Mouse (Mus musculus): ENCODE results near the gene Gria1. TPM values are rescaled to one million over a fixed set of nuclear protein-coding genes. Genes with fewer than 3 reads are reported as not detected.

The Gria1 gene
- polyA plus RNA-seq, 1 experiment from 2014 or later: 1.2 TPM

DNA sequence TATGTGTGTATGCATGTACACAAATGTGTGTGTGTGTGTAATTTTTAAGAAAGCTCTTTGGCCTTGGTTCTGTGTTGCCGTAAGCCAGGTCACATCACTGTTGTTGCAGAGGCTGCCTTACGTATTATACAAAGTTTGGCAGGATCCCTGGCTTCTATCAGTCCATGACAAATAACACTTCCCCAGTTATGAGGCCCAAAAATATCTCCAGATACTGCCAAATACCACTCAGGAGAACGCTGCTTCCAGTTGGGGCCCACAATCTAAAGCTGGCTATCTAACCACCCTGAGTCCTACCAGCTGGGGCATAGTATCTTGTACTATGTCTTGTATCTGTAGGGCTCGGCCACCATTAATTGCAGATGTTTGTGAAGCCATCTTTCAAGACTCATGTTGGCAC, 3.4 kb upstream of the Gria1 start:
- ATAC-seq (replicated peaks; ENCODE audit: insufficient number of reproducible peaks, low FRiP score, low TSS enrichment, low read depth) (no peak), DNase-seq (ENCODE audit: low spot score) (no peak)
- no peak overlapping the region for H3K4me2 ChIP-seq (ENCODE audit: low read depth, low read length)
- no peak overlapping the region for H3K9ac ChIP-seq (replicated peaks; ENCODE audit: low read length)
- H3K9me3 ChIP-seq (replicated peaks; ENCODE audit: control insufficient read depth, low read length): no peaks in the 10 kb centered on the region
- H3K4me1 ChIP-seq (ENCODE audit: control insufficient read depth, insufficient read depth, low read length): no peaks in the 10 kb centered on the region
- WGBS: 83% methylated on average over 4 of the region's 4 CpGs
- no peaks in the 10 kb centered on the region for H3K36me3 ChIP-seq (replicated peaks; ENCODE audit: control insufficient read depth, insufficient read depth, low read depth, low read length)
- H3K27ac ChIP-seq (replicated peaks; ENCODE audit: low read depth, low read length): no peak overlapping the region
- H3K4me3 ChIP-seq (ENCODE audit: low read depth, low read length): no peak overlapping the region
- H3K27me3 ChIP-seq (ENCODE audit: control insufficient read depth, insufficient read depth, low read length): 0 out of 2 replicates have a peak, but pooled peaks cover 2% of the 10 kb centered on the region

DNA sequence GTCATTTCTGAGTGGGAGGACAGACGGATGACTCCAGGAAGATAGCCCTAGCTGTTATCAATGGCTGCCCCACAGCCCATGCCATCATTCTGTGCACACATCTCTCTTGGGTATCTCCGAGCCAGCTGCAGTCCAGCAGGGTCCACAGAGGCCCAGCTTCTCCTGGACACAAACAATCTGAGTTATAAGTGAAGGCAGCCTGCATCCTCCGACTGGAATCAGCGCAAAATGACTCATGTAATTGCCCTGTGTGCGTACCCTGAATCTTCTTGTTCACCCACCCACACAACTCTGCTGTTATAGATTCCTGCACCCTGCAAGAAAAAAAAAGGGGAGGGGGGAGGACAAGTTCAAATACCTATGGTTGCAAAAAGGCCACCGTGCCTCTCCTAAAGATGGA, 576 bp upstream of the Gria1 start:
- H3K9ac ChIP-seq (replicated peaks; ENCODE audit: low read length): no peak overlapping the region
- WGBS: 73% methylated on average over 6 of the region's 6 CpGs
- H3K4me3 ChIP-seq (ENCODE audit: low read depth, low read length): no peak overlapping the region
- ATAC-seq (replicated peaks; ENCODE audit: insufficient number of reproducible peaks, low FRiP score, low TSS enrichment, low read depth): no peak
- 0 out of 2 replicates have a peak, but pooled peaks cover 2% of the 10 kb centered on the region for H3K27me3 ChIP-seq (ENCODE audit: control insufficient read depth, insufficient read depth, low read length)
- DNase-seq (ENCODE audit: low spot score): no peak
- H3K4me1 ChIP-seq (ENCODE audit: control insufficient read depth, insufficient read depth, low read length): no peaks in the 10 kb centered on the region; the same call in 1 of the 2 replicates
- H3K4me2 ChIP-seq (ENCODE audit: low read depth, low read length): no peak overlapping the region
- no peaks in the 10 kb centered on the region for H3K36me3 ChIP-seq (replicated peaks; ENCODE audit: control insufficient read depth, insufficient read depth, low read depth, low read length)
- no peak overlapping the region for H3K27ac ChIP-seq (replicated peaks; ENCODE audit: low read depth, low read length)
- no peaks in the 10 kb centered on the region for H3K9me3 ChIP-seq (replicated peaks; ENCODE audit: control insufficient read depth, low read length)

DNA sequence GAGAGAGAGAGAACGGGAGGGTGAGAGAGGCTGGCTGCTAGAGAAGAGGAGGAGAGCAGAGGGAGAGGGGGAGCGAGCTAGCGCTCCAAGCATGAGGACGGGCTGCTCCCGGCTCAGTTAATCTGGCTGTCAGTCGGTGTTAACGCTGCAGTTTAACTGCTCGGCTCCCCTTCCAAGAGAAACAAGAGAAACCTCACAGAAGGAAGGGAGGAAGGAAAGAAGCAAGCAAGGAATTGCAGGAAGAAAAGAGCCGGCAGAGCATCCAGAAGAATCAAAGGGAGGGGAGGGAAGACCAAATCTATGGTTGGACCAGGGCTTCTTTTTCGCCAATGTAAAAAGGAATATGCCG, 478 bp downstream of the Gria1 start:
- H3K9me3 ChIP-seq (replicated peaks; ENCODE audit: control insufficient read depth, low read length): no peaks in the 10 kb centered on the region
- ATAC-seq (replicated peaks; ENCODE audit: insufficient number of reproducible peaks, low FRiP score, low TSS enrichment, low read depth) (no peak), DNase-seq (ENCODE audit: low spot score) (peak; percentile 48)

DNA sequence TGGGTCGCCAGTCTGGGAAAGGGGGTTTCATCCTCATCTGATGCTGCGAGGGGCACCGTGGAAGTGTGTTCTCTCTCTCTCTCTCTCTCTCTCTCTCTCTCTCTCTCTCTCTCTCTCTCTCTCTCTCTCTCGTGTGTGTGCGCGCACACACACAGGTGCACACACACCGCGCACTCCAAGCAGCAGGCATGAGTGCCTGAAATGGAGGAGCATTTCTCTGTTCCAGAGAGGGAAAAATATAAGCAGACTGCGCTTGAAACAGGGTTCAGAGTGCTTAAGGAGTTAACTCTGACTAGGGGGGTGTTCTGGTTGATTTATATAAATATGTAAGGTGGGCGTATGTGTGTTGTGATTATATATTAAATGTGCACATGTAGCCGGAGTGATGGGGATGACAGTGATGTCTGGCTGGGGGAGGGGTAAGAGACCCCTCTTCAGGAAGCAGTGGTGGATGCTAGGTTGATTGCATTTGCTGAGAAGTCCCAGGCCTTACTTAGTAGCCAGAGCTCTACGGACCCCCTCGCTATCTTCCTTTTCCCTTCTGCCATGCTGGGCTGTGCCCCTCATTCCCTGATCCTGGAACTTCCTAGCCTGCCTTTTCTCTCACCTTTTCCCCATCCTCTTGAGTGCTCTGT, 1.2 kb downstream of the Gria1 start:
- Histone ChIP-seq H3K36me3 (replicated peaks; ENCODE audit: control insufficient read depth, insufficient read depth, low read depth, low read length) (no peaks in the 10 kb centered on the region), H3K27ac (replicated peaks; ENCODE audit: low read depth, low read length) (no peak overlapping the region), H3K4me3 (ENCODE audit: low read depth, low read length) (peak overlapping the region; percentile 1; the same call in 1 of the 2 replicates), H3K4me1 (ENCODE audit: control insufficient read depth, insufficient read depth, low read length) (no peaks in the 10 kb centered on the region; the same call in 1 of the 2 replicates), H3K9me3 (replicated peaks; ENCODE audit: control insufficient read depth, low read length) (no peaks in the 10 kb centered on the region), H3K27me3 (ENCODE audit: control insufficient read depth, insufficient read depth, low read length) (0 out of 2 replicates have a peak, but pooled peaks cover 2% of the 10 kb centered on the region), H3K4me2 (ENCODE audit: low read depth, low read length) (peak overlapping the region; percentile 46; the same call in 1 of the 2 replicates), H3K9ac (replicated peaks; ENCODE audit: low read length) (no peak overlapping the region)
- 38% methylated on average over 13 of the region's 13 CpGs for WGBS
- ATAC-seq (replicated peaks; ENCODE audit: insufficient number of reproducible peaks, low FRiP score, low TSS enrichment, low read depth) (no peak), DNase-seq (ENCODE audit: low spot score) (no peak)

More for the DNA sequence above, 478 bp downstream of the Gria1 start:
- no peaks in the 10 kb centered on the region; the same call in 1 of the 2 replicates for H3K4me1 ChIP-seq (ENCODE audit: control insufficient read depth, insufficient read depth, low read length)
- peak overlapping the region; percentile 39; the same call in 1 of the 2 replicates for H3K9ac ChIP-seq (replicated peaks; ENCODE audit: low read length)
- WGBS: 2% methylated on average over 10 of the region's 11 CpGs
- no peak overlapping the region for H3K27ac ChIP-seq (replicated peaks; ENCODE audit: low read depth, low read length)
- H3K4me2 ChIP-seq (ENCODE audit: low read depth, low read length): peak overlapping the region; percentile 46
- 0 out of 2 replicates have a peak, but pooled peaks cover 2% of the 10 kb centered on the region for H3K27me3 ChIP-seq (ENCODE audit: control insufficient read depth, insufficient read depth, low read length)
- H3K4me3 ChIP-seq (ENCODE audit: low read depth, low read length): 0 out of 2 replicates have a peak overlapping the region, but pooled peaks have one; percentile 21
- H3K36me3 ChIP-seq (replicated peaks; ENCODE audit: control insufficient read depth, insufficient read depth, low read depth, low read length): no peaks in the 10 kb centered on the region

DNA sequence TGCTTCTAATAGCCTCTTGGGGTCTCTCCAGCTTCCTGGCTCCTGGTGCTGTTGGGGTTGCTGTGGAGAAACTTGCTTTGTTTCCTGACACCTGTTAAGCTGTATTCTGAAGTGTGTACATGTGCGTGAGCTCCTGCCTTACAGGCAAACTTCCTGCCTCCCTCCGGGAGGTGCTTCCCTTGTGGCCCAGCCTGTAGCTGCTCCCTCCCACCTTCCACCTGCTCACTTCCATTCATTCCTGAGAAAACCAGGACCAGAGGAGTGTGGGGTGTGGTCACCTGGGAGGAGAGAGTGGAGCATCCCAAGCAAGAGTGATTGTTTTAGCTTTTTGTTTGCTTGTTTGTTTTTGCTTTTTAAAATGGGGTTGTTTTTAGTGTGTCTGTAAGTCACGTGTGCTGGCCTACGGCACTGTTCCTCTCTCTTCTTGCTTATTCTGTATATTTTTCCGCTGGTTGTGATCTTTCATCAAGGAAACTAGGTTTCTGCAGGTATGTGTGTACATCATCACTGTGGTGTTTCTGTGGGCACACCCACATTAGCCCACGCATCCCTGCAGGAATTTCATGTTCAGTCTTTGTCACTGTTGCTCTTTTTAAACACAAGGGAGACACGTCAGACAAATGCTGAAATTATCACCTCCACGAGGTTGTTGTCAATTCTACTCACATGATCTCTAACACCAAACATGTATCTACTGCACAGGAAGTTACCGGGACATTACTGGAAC, 2.4 kb downstream of the Gria1 start:
- no peak for ATAC-seq (replicated peaks; ENCODE audit: insufficient number of reproducible peaks, low FRiP score, low TSS enrichment, low read depth)
- 65% methylated on average over 9 of the region's 9 CpGs for WGBS

DNA sequence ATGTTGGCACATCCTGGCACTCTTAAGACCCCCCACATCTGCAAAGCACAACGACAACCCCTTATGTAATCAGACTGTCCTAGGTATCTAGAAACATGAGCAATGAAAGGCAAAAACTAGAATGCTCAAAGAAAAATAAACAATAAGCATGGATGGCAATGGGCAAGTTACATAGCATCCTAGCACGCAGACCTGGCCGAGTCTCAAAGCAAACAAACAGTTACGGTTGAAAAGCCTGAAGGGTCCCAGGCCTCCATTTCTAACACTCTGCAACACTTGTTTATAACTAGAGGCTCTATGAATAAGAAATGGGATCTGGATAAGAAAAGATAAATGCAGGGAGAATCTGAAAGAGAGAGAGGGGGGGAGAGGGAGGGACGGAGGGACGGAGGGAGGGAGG, 3.2 kb downstream of the Gria1 start:
- Histone ChIP-seq H3K27me3 (ENCODE audit: control insufficient read depth, insufficient read depth, low read length) (0 out of 2 replicates have a peak, but pooled peaks cover 2% of the 10 kb centered on the region), H3K4me3 (ENCODE audit: low read depth, low read length) (no peak overlapping the region), H3K4me2 (ENCODE audit: low read depth, low read length) (no peak overlapping the region), H3K4me1 (ENCODE audit: control insufficient read depth, insufficient read depth, low read length) (no peaks in the 10 kb centered on the region; the same call in 1 of the 2 replicates), H3K27ac (replicated peaks; ENCODE audit: low read depth, low read length) (no peak overlapping the region), H3K36me3 (replicated peaks; ENCODE audit: control insufficient read depth, insufficient read depth, low read depth, low read length) (no peaks in the 10 kb centered on the region), H3K9me3 (replicated peaks; ENCODE audit: control insufficient read depth, low read length) (no peaks in the 10 kb centered on the region), H3K9ac (replicated peaks; ENCODE audit: low read length) (no peak overlapping the region)
- ATAC-seq (replicated peaks; ENCODE audit: insufficient number of reproducible peaks, low FRiP score, low TSS enrichment, low read depth) (no peak), DNase-seq (ENCODE audit: low spot score) (no peak)
- WGBS: 62% methylated on average over 6 of the region's 6 CpGs

More for the DNA sequence above, 2.4 kb downstream of the Gria1 start:
- H3K36me3 ChIP-seq (replicated peaks; ENCODE audit: control insufficient read depth, insufficient read depth, low read depth, low read length): no peaks in the 10 kb centered on the region
- no peak overlapping the region for H3K4me2 ChIP-seq (ENCODE audit: low read depth, low read length)
- H3K27me3 ChIP-seq (ENCODE audit: control insufficient read depth, insufficient read depth, low read length): 0 out of 2 replicates have a peak, but pooled peaks cover 2% of the 10 kb centered on the region
- no peaks in the 10 kb centered on the region; the same call in 1 of the 2 replicates for H3K4me1 ChIP-seq (ENCODE audit: control insufficient read depth, insufficient read depth, low read length)
- H3K27ac ChIP-seq (replicated peaks; ENCODE audit: low read depth, low read length): no peak overlapping the region
- no peak overlapping the region for H3K9ac ChIP-seq (replicated peaks; ENCODE audit: low read length)
- no peaks in the 10 kb centered on the region for H3K9me3 ChIP-seq (replicated peaks; ENCODE audit: control insufficient read depth, low read length)
- H3K4me3 ChIP-seq (ENCODE audit: low read depth, low read length): no peak overlapping the region
- no peak for DNase-seq (ENCODE audit: low spot score)

DNA sequence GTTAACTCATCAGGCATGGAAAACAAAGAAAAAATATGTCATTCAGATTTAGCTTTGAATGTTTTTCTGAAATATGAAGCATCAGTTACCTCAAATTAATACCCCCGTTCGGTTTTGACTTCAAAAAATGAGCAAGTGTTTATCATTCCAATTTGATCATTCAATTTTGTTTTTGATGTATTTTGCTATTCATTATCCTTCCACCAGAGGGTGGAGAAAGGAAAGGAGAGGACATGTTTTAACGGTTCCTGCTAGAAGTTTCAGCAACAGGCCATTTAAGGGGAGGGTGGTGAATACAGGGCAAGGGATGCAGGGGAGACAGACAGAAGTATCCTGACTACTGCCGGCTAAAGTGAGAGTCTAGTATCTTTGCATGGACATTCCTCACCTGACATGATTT, 7.3 kb downstream of the Gria1 start:
- Histone ChIP-seq H3K9me3 (replicated peaks; ENCODE audit: control insufficient read depth, low read length) (no peaks in the 10 kb centered on the region), H3K27me3 (ENCODE audit: control insufficient read depth, insufficient read depth, low read length) (no peaks in the 10 kb centered on the region), H3K4me3 (ENCODE audit: low read depth, low read length) (no peak overlapping the region), H3K36me3 (replicated peaks; ENCODE audit: control insufficient read depth, insufficient read depth, low read depth, low read length) (no peaks in the 10 kb centered on the region), H3K27ac (replicated peaks; ENCODE audit: low read depth, low read length) (no peak overlapping the region), H3K4me1 (ENCODE audit: control insufficient read depth, insufficient read depth, low read length) (no peaks in the 10 kb centered on the region; the same call in 1 of the 2 replicates), H3K9ac (replicated peaks; ENCODE audit: low read length) (no peak overlapping the region), H3K4me2 (ENCODE audit: low read depth, low read length) (no peak overlapping the region)
- DNase-seq (ENCODE audit: low spot score): no peak
- 68% methylated on average over 4 of the region's 4 CpGs for WGBS
- ATAC-seq (replicated peaks; ENCODE audit: insufficient number of reproducible peaks, low FRiP score, low TSS enrichment, low read depth): no peak

DNA sequence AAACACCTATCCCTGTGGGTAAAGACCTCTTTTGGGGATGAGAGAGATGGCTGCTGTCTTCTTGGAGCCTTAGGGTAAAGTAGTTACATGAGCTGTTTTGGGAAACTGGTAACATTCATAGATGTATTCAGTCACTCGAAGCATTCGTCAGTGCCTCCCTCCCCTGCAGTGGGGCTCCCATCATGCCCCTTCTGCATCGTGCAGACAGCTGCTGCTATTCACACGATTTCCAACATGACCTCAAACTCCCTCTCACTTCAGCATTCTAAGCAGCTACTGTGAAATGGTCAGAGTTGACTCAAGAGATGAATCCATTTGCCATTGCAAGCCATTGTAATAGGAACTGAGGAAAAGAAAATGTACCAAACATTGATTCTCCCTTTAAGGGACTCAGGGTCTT, 11.2 kb downstream of the Gria1 start:
- Histone ChIP-seq H3K9me3 (replicated peaks; ENCODE audit: control insufficient read depth, low read length) (no peaks in the 10 kb centered on the region), H3K27me3 (ENCODE audit: control insufficient read depth, insufficient read depth, low read length) (no peaks in the 10 kb centered on the region), H3K9ac (replicated peaks; ENCODE audit: low read length) (no peak overlapping the region), H3K36me3 (replicated peaks; ENCODE audit: control insufficient read depth, insufficient read depth, low read depth, low read length) (no peaks in the 10 kb centered on the region), H3K4me1 (ENCODE audit: control insufficient read depth, insufficient read depth, low read length) (no peaks in the 10 kb centered on the region), H3K27ac (replicated peaks; ENCODE audit: low read depth, low read length) (no peak overlapping the region), H3K4me3 (ENCODE audit: low read depth, low read length) (no peak overlapping the region), H3K4me2 (ENCODE audit: low read depth, low read length) (no peak overlapping the region)
- ATAC-seq (replicated peaks; ENCODE audit: insufficient number of reproducible peaks, low FRiP score, low TSS enrichment, low read depth) (no peak), DNase-seq (ENCODE audit: low spot score) (no peak)
- 72% methylated on average over 4 of the region's 4 CpGs for WGBS

Data from embryonic facial prominence, embryonic 11.5 days (tissue).